Mouse (Mus musculus): ENCODE results near the gene Nme9. TPM values are rescaled to one million over a fixed set of nuclear protein-coding genes. Genes with fewer than 3 reads are reported as not detected.

The Nme9 gene
- polyA plus RNA-seq, 1 experiment from 2014 or later = 0.83 TPM

GRCm38 (mm10) chr9:99464876-99465275 lies 13.6 kb downstream of the Nme9 start:
- H3K9ac ChIP-seq = no peak overlapping the region
- H3K9me3 ChIP-seq = no peaks in the 10 kb centered on the region
- no peaks in the 10 kb centered on the region for H3K36me3 ChIP-seq
- no peaks in the 10 kb centered on the region; the same call in 1 of the 2 replicates for H3K4me1 ChIP-seq (replicated peaks)
- H3K4me2 ChIP-seq = no peak overlapping the region
- H3K4me3 ChIP-seq = no peak overlapping the region
- no peak for ATAC-seq (ENCODE audit: low FRiP score)
- H3K27ac ChIP-seq = no peak overlapping the region
- H3K27me3 ChIP-seq = no peaks in the 10 kb centered on the region
- 87% methylated on average over 6 of the region's 6 CpGs for WGBS

GRCm38 (mm10) chr9:99468572-99468971 lies 17.3 kb downstream of the Nme9 start:
- H3K4me3 ChIP-seq = no peak overlapping the region
- H3K27me3 ChIP-seq = no peaks in the 10 kb centered on the region
- no peak overlapping the region for H3K4me2 ChIP-seq
- H3K9ac ChIP-seq = no peak overlapping the region
- ATAC-seq (ENCODE audit: low FRiP score) = no peak
- no peak overlapping the region for H3K27ac ChIP-seq
- no peaks in the 10 kb centered on the region for H3K36me3 ChIP-seq
- 75% methylated on average over 9 of the region's 9 CpGs for WGBS
- no peaks in the 10 kb centered on the region; the same call in 1 of the 2 replicates for H3K4me1 ChIP-seq (replicated peaks)
- H3K9me3 ChIP-seq = no peaks in the 10 kb centered on the region

- Histone ChIP-seq H3K9ac (no peak overlapping the region), H3K27ac (no peak overlapping the region), H3K36me3 (peaks cover 5% of the 10 kb centered on the region), H3K27me3 (no peaks in the 10 kb centered on the region), H3K9me3 (no peaks in the 10 kb centered on the region), H3K4me3 (no peak overlapping the region), H3K4me2 (no peak overlapping the region), H3K4me1 (replicated peaks) (no peaks in the 10 kb centered on the region; the same call in 1 of the 2 replicates)
- no peak for ATAC-seq (ENCODE audit: low FRiP score)
- 74% methylated on average over 8 of the region's 8 CpGs for WGBS
Observed at GRCm38 (mm10) chr9:99469681-99470273, 18.5 kb downstream of the Nme9 start.

GRCm38 (mm10) chr9:99470347-99471092 lies 19.2 kb downstream of the Nme9 start:
- Histone ChIP-seq H3K4me2 (no peak overlapping the region), H3K4me1 (replicated peaks) (no peaks in the 10 kb centered on the region; the same call in 1 of the 2 replicates), H3K9ac (no peak overlapping the region), H3K9me3 (no peaks in the 10 kb centered on the region), H3K27ac (no peak overlapping the region), H3K36me3 (peaks cover 13% of the 10 kb centered on the region), H3K4me3 (no peak overlapping the region), H3K27me3 (no peaks in the 10 kb centered on the region)
- 76% methylated on average over 16 of the region's 16 CpGs for WGBS
- ATAC-seq (ENCODE audit: low FRiP score) = no peak

- no peak overlapping the region for H3K27ac ChIP-seq
- no peak overlapping the region for H3K4me2 ChIP-seq
- no peaks in the 10 kb centered on the region for H3K9me3 ChIP-seq
- H3K4me1 ChIP-seq (replicated peaks) = no peaks in the 10 kb centered on the region; the same call in 1 of the 2 replicates
- WGBS = 92% methylated on average over 7 of the region's 7 CpGs
- ATAC-seq (ENCODE audit: low FRiP score) = no peak
- no peak overlapping the region for H3K4me3 ChIP-seq
- H3K36me3 ChIP-seq = peaks cover 20% of the 10 kb centered on the region
- H3K27me3 ChIP-seq = no peaks in the 10 kb centered on the region
- H3K9ac ChIP-seq = no peak overlapping the region
Observed at GRCm38 (mm10) chr9:99471334-99471733, 20.1 kb downstream of the Nme9 start.

GRCm38 (mm10) chr9:99479181-99479711 lies 28.0 kb downstream of the Nme9 start:
- no peak overlapping the region for H3K9ac ChIP-seq
- H3K27ac ChIP-seq = peak overlapping the region; percentile 40; the same call in 1 of the 2 replicates
- H3K4me1 ChIP-seq (replicated peaks) = peaks cover 12% of the 10 kb centered on the region
- no peak for ATAC-seq (ENCODE audit: low FRiP score)
- H3K4me3 ChIP-seq = no peak overlapping the region
- H3K9me3 ChIP-seq = no peaks in the 10 kb centered on the region
- 81% methylated on average over 9 of the region's 9 CpGs for WGBS
- H3K4me2 ChIP-seq = no peak overlapping the region
- no peaks in the 10 kb centered on the region for H3K27me3 ChIP-seq
- peaks cover 54% of the 10 kb centered on the region for H3K36me3 ChIP-seq

GRCm38 (mm10) chr9:99480764-99481163 lies 29.5 kb downstream of the Nme9 start:
- Histone ChIP-seq H3K27me3 (no peaks in the 10 kb centered on the region), H3K9ac (no peak overlapping the region), H3K27ac (0 out of 2 replicates have a peak overlapping the region, but pooled peaks have one; percentile 44), H3K36me3 (peaks cover 53% of the 10 kb centered on the region), H3K9me3 (no peaks in the 10 kb centered on the region), H3K4me2 (no peak overlapping the region), H3K4me3 (no peak overlapping the region), H3K4me1 (replicated peaks) (peaks cover 12% of the 10 kb centered on the region)
- ATAC-seq (ENCODE audit: low FRiP score) = no peak
- WGBS = 91% methylated on average over 4 of the region's 4 CpGs

- H3K27ac ChIP-seq = no peak overlapping the region
- H3K4me2 ChIP-seq = no peak overlapping the region
- H3K4me3 ChIP-seq = no peak overlapping the region
- H3K27me3 ChIP-seq = no peaks in the 10 kb centered on the region
- peaks cover 71% of the 10 kb centered on the region for H3K36me3 ChIP-seq
- no peak overlapping the region for H3K9ac ChIP-seq
- WGBS = 92% methylated on average over 4 of the region's 4 CpGs
- no peaks in the 10 kb centered on the region for H3K9me3 ChIP-seq
- H3K4me1 ChIP-seq (replicated peaks) = peaks cover 12% of the 10 kb centered on the region
- no peak for ATAC-seq (ENCODE audit: low FRiP score)
Observed at GRCm38 (mm10) chr9:99483191-99483590, 31.9 kb downstream of the Nme9 start.

GRCm38 (mm10) chr9:99484632-99485031 lies 33.4 kb downstream of the Nme9 start:
- peaks cover 5% of the 10 kb centered on the region for H3K4me1 ChIP-seq (replicated peaks)
- H3K4me2 ChIP-seq = no peak overlapping the region
- no peaks in the 10 kb centered on the region for H3K9me3 ChIP-seq
- no peak overlapping the region for H3K4me3 ChIP-seq
- no peaks in the 10 kb centered on the region for H3K27me3 ChIP-seq
- ATAC-seq (ENCODE audit: low FRiP score) = no peak
- H3K27ac ChIP-seq = no peak overlapping the region
- no peak overlapping the region for H3K9ac ChIP-seq
- H3K36me3 ChIP-seq = peaks cover 79% of the 10 kb centered on the region

- 91% methylated on average over 4 of the region's 4 CpGs for WGBS
- peaks cover 84% of the 10 kb centered on the region for H3K36me3 ChIP-seq
- no peak overlapping the region for H3K27ac ChIP-seq
- no peak overlapping the region for H3K9ac ChIP-seq
- H3K27me3 ChIP-seq = no peaks in the 10 kb centered on the region
- ATAC-seq (ENCODE audit: low FRiP score) = no peak
- no peak overlapping the region for H3K4me3 ChIP-seq
- H3K4me1 ChIP-seq (replicated peaks) = peaks cover 4% of the 10 kb centered on the region; the same call in 1 of the 2 replicates
- no peaks in the 10 kb centered on the region for H3K9me3 ChIP-seq
- H3K4me2 ChIP-seq = no peak overlapping the region
Observed at GRCm38 (mm10) chr9:99485144-99485543, 33.9 kb downstream of the Nme9 start.

- no peaks in the 10 kb centered on the region for H3K27me3 ChIP-seq
- ATAC-seq (ENCODE audit: low FRiP score) = no peak
- H3K9ac ChIP-seq = no peak overlapping the region
- no peak overlapping the region for H3K4me3 ChIP-seq
- 93% methylated on average over 8 of the region's 8 CpGs for WGBS
- H3K36me3 ChIP-seq = peaks cover 80% of the 10 kb centered on the region
- no peak overlapping the region for H3K4me2 ChIP-seq
- H3K4me1 ChIP-seq (replicated peaks) = no peaks in the 10 kb centered on the region
- H3K27ac ChIP-seq = no peak overlapping the region
- no peaks in the 10 kb centered on the region for H3K9me3 ChIP-seq
Observed at GRCm38 (mm10) chr9:99487126-99487695, 35.9 kb downstream of the Nme9 start.

- Histone ChIP-seq H3K36me3 (peaks cover 81% of the 10 kb centered on the region), H3K4me2 (no peak overlapping the region), H3K27ac (no peak overlapping the region), H3K4me1 (replicated peaks) (no peaks in the 10 kb centered on the region), H3K27me3 (no peaks in the 10 kb centered on the region), H3K4me3 (no peak overlapping the region), H3K9me3 (no peaks in the 10 kb centered on the region), H3K9ac (no peak overlapping the region)
- 92% methylated on average over 3 of the region's 3 CpGs for WGBS
- no peak for ATAC-seq (ENCODE audit: low FRiP score)
Observed at GRCm38 (mm10) chr9:99487841-99488240, 36.6 kb downstream of the Nme9 start.
